Mouse (Mus musculus) left cerebral cortex, adult 9 months (tissue): ENCODE results near the gene Itgb3bp.

Source experiments
- DNase-seq, 2 experiments: peaks; one replicate each; pipeline ENCODE4 v3.0.0; 2022; ENCODE audit warnings: low spot score in 2 of 2

Itgb3bp gene

DNA sequence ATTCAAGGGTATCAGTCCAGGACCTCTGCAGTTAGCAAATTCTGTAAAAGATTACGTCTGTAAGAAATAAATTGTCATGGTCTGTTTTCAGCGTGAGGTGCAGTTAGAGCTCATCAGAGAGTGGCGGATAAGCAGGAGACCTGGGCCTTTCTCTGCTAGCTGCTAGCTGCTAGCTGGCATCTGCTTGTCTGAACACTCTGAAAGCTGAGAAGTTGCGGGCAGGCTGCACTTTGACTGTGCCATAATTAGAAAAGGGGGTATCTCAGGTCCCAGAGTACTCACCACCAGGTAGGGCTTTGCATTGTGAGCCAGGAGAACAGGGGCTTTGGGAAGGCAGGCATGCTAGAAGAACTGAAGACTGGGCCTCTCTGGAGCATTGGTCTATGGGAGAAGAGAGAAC is 2.2 kb upstream of the Itgb3bp start:
- DNase-seq: no peak

DNA sequence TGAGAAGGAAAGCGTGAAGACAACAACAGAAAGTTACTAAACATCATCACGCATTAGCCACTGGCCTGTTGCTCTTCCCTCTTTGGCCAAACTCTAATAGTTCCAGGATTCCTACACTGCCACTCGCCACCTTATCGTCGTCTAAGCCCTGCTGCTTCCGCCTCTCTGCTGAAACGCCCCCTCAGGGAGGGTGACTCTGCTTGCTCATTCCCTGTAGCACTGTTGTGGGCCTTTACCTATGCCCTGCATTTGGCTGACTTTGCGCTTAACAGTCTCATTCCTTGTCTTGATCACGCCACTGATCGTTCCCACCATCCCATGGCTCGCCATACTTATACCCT is 1.6 kb upstream of the Itgb3bp start:
- no peak for DNase-seq

DNA sequence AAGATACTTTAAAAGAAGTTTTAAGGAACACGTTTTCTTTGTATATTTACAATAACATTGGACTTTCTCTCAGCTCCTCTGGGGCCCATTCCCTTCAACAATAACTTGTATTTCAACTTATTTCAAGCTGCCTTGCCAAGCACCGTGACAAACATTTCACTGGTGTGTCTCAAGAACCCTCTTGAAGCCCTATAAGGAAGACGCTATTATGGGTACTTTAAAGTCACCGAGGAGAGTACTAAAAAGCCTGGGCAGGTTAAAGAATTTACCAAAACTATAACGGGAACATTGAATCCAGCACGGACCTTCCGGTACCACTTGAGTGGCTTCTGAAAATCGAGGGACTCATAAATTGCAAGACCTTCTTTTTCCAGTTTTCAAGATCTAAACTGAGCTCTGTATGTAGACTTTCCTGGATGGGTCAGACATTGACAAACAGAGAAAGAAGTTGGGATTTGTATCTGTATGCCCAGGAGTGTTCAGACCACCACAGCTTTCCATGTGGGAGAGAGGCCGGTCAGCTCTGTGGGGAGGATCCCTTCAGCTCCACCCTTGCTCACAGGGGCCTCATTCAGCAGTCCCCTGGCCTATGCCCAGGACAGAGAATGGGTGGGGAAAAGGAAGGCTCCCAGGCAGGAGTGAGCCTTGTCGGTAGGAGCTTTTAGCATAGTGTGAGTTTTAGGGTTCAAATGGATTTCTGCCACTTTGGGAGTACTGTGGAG is 1.1 kb upstream of the Itgb3bp start:
- no peak for DNase-seq

DNA sequence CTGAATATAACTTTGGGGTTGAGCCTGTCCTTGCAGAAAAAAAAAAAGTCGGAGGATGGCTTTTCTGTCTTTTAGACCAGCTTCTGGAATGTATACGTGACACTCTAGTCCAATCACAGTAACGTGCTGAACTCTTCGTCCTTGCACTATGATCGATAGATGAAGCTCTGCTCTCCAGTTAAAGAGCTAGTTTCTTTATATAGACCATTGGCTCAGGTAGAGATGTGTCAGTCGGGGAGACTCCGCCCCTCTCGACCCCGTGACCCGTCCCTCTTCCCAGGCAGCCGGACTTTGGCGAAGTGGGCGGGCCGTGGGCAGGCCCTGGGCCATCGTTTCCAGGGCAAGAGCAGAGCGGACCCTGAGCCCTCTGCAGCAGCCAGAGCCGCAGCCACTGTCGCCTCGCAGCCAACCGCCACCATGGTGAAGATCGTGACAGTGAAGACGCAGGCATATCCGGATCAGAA is 432 bp downstream of the Itgb3bp start, which contains the start of gene Pgm1:
Pgm1 (plus strand) TSS at position 266 of the 464 bp plus-strand sequence.
- peak; percentile 47 to 82 for DNase-seq

DNA sequence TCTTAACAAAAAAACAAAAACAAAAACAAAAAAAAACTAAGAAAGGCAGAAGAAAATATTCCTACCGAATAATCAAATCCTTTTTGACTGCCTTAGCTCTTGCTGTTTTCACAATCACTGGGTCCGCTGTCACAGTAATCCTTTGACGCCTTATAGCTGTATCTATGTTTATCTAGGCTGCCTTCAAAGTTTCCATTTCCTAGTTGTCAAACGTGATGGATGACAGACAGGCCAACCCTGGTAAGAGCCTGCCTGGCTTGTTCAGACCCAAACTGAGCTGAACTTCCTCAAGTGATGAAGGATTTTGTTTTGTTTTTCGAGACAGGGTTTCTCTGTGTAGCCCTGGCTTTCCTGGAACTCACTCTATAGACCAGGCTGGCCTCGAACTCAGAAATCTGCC is 1.1 kb downstream of the Itgb3bp start:
- DNase-seq: no peak

DNA sequence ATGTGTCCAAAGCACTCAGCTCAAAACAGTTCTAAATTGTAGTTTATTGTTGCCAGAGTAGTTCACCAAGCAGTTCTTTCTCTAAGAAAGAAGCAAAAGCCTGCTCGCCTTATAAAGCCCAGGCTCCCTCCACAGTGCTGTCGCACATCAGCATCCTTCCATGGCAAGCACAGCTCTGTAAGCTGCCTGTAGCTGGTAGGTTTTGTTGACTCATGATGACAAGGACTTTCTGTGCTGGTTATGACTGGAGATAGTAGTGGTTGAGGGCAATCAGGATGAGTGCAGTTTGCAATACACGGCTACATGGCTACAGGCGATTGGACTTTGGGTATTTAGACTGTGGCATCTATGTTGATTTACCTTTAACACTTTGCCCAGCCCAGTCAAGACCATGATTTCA is 3.2 kb downstream of the Itgb3bp start:
- DNase-seq: no peak

DNA sequence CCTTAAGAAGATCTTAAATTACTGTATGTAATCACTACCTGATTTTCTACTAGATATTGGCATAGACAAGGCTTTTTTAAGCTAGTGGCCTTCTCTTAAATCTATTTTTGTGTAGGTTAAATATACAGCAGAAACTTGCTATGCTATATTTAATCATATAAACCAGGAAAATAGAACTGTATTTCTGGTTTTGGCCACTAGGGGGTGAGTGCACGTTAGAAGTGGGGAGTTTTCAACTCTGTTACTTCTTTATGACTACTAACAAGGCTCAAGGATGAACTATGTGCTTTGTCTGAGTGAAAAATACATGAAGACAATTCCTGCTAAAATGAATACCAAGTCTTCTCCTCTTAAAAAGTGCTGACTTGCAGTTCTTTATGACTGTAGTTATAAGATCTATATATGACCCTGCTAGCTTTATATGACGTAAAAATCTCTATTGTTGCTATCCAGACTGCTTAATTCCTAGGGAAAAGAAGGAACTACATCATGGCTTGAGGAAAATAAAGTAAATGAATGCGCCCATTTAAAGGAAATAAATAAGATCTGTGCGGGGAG is 15.6 kb downstream of the Itgb3bp start:
- no peak for DNase-seq

DNA sequence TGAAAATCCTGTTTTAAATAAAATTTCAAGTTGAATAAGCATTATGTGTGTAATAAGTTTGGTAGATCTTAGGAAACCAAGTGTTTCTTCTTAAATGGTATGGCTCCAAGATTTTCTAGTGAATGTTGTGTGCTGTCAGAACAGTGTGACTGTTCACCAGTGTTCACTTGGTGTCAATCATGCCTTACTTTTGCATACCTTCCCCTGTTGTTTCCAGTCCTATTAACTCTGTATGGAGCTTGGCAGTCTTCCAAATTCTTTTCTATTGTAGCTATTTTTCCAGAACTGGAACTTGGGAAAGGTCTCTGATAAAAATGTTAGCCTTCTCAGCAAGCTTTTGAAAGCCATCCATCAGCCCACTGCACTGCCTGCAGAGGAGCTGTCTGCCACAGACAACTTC is 47.2 kb downstream of the Itgb3bp start:
- no peak for DNase-seq

DNA sequence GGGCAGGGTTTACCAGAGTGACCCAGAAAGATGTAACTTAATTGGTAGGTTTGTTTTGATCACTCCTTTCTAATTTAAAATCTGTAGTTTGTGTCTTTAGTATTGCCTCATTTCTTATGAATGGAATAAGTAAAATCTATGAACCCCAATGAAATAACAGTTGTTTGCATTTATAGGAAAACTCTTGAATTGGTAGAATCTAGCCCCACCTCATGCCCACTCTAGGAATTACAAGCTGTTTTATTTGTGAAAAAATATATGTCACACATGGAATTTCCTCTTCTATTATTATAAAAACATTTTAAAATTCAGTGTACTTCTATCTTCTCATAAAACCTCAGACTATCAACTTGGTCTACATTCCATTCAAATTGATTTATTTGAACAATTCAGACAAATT is 47.7 kb downstream of the Itgb3bp start:
- DNase-seq: peak in 1 of 2 experiments; percentile 53

DNA sequence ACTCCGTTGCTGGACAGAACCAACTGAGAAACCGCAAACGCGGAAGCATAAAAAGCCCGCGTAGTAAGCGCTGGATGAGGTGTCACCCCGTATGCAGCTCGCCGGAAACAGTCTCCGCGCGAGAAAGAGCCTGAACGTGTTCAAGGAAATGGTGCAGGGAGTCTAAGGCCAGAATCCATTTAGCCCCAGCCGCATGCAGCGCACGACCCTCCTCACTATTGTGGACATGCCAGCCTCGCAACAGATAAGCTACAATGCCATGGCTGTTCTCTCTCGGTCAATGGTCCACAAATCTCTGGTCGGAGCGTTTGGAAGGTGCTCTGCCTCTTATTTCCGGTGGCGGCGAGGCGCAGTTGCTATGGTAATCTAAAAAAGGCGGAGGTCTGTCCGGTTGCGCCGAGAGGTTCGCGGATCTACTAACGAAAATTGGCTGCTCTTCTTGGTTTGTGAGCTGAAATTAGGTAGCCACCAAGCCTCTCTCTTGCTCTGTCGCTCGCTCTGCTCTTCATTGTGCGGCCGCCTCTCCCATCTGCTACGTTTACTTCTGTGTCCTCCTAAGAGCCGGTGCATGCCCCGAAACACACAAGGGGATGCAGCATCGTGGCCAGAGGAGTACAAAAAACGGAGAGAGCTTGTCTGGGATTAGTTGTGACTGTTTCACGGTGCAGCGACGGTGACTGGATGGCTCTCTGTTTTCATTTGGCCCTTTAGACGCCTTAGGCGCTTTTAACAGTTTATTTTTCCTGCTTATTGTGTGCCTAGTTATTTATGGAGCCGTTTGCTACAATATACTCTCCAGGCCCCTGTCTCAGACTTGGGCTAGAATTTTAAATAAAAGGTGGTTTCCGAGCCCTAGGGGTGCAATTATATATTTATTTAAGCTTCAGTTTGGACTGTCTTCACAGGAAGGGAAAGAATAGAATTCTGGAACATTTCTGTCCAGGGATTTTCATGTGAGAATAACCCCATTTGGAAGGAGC is 100.2 kb downstream of the Itgb3bp start, which contains the start of gene Efcab7:
Efcab7 (plus strand) TSS at position 105 of the 980 bp plus-strand sequence.
- peak; percentile 72 to 91 for DNase-seq

DNA sequence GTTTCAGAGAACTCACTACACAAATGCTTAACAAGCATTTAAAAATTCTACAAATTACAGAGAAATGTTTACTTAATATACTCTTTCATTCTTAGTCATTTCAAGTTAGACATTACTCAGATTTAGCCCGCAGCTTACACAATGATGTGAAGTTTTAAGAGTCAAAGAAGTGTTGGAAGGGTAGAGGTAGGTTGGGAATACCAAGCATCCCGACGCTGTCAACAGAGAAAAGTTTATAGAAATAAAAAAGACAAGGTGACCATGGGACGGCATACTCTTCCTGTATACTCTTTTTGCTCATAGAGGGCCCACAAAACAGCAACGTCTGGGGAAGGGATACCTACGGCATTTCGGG is 100.9 kb downstream of the Itgb3bp start:
- no peak for DNase-seq

DNA sequence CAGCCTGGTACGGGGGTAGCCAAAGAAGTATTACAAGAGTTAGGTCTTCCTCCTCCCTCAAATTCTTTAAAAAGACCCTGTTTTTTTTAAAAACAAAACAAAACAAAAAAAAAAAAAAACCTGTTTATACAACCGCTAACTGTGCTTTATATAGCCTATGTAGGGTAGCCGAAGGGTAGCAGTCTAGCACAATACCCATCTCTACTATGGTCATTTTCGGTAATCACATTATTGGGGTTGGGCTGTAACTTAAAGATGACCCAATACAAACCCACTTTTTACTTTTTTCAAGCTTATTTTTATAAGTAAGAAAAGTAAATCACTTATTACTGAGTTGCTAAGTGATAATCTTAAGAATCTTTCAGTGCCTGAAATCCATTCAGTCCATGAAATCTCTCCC is 101.3 kb downstream of the Itgb3bp start:
- no peak for DNase-seq

DNA sequence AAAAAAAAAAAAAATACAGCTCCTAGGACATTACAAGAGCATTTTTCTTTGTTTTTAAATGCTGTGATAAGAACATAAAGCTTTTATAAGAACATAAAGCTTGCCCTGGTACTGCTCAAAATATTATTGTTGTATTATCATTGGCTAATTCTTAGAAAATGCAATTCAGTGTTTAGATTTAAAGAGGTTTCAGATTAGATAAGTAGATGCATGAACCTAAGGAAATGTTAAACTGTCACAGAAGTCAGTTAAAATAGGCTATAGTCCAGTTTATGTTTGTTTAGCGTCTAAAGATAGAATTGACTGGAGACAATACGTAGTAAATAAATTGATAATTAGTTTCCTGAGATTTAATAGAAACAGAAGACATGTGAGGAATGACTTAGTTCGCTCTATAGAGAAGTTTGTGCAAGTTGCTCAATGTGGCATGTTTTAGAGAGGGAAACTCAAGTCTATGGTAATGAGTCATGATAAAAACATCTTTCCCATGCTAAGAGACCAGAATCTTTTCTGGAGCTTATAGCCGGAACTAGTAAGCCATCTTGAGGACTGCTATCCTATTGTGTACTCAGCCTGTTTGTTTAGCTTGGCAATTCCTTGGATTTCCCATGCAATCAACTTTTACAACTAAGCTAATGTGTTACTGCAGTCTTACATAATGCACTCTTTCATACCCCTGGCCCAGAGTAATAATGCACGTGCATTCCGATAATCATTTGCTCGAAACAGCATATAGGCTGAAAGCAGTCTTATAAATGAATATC is 112.7 kb downstream of the Itgb3bp start:
- DNase-seq: no peak

DNA sequence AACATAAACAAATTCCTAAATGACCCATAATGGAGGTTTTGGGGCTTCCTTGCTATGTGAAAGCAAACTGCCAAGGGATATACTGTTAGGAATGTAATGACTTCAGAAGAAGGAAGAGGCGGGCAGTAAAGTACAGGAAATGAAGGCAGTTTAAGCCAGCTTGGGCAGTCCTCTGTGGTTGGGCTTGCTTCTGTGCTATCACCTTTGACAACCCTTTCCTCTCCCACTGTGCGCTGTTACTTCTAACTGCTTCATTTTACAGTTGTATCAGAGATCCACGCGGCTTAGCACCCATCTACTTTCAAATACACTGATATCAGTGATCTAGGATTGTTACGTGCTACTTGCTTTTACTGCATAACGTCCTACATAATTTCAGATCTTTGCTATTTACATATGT is 137.2 kb downstream of the Itgb3bp start:
- no peak for DNase-seq

DNA sequence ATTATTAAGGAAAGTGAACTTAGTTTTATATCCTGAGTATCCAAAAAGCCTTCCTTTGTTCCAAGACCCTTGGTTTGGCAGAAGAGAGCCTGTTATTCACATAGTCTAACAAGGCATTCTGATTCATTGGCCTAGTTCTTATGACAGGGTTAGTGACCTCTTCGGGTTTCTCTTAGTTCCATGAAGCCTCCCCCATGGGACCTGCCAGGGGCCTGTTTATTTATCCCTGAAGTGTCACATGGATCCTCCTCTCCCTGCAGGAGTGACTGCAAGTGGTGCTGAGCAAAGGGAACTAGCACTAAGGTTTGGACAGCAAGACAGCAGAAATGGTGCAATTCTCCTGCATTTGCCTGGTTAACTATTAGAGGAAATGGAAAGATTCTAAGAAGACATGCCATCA is 156.6 kb downstream of the Itgb3bp start:
- DNase-seq: no peak

DNA sequence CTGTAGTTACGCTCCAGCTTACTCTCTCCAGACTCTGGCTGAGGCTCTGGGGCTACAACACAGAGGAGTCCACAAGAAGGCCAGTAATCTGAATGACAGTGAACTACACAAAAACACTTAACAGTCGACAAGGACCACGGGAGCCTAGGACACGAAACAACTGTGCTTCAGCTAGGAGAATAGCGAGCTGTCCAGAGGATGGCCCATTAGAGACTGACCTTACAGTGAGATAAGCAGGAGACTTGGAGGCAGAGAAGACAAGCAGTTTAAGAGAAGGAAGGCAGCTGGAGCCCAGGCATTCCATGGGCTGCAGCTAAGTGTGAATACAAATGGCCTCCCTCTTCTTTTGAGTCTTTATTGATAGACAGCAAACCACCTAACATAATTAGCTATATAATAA is 159.1 kb downstream of the Itgb3bp start:
- no peak for DNase-seq

DNA sequence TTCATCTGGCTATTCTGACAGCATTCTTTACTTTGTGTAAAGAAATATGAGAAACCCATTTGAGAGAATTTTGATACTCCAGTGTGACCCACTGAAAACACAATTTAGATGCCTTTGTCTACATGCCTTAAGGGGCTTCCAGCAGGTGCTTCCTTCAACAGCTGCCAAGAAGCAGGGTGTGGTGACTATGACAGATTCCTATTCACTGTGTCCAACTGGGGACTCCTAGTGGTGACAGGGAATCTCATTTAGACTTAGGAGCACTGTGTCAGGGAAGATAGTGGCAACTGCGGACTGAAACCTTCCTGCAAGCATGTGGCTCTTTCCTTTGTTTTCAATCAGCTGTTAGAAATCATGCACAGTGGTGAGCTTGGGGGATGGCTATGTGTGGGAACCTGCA is 162.9 kb downstream of the Itgb3bp start:
- peak in 1 of 2 experiments; percentile 8 for DNase-seq

DNA sequence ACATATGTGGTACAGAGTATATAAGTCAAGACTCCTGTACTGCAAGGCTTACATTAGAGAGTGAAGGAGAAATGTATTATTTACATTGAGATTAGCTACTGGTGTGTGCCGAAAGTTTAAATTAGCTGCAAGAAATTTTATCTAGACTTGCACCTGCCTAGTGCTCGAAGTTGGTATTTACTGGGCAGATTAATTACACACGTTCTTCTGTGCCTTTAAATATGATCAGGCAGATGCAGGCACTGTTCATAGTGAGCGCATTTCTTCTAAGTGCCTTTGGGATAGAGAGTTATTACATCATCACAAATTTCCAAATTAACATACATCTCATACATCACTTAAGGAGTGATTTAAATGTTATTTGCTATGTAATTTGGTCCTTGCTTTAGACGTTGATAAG is 163.3 kb downstream of the Itgb3bp start:
- DNase-seq: no peak

DNA sequence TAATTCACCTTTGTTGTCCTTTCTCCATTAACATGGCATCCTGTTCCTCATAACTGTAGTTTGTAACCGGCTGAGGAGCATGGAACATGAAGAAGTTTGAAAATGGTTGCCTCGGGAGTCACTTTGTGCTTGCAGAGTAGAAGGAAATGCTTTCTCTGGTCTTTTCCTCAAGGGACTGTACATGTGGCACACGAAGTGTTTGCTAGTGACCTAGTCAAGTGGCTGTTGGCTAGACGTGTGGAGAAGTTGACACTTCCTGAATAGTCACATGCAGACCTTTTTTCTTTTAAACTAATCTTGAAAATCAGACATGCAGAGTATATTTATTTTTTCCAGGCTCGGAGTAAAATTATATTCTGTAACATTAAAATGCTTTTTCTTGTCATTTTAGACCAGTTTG is 177.2 kb downstream of the Itgb3bp start:
- DNase-seq: no peak

DNA sequence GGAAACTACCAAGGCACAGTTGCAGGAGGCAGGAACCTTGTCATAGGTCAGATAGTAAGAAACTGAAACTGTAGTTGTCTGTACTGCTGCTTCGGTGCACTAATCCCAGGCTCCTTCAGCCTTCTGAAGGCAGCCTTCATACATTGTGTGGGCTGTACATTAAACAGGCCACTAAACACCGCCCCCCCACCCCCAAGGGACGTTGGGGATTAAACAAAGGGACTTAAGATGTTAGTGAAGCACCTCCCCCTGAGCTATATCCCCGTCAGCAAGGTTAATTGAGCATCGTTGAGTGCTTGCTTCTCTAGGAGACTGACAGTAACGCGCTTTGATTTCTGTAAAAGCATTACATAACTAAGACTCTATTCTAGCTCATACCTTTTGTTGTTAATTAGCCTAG is 189.8 kb downstream of the Itgb3bp start:
- no peak for DNase-seq

DNA sequence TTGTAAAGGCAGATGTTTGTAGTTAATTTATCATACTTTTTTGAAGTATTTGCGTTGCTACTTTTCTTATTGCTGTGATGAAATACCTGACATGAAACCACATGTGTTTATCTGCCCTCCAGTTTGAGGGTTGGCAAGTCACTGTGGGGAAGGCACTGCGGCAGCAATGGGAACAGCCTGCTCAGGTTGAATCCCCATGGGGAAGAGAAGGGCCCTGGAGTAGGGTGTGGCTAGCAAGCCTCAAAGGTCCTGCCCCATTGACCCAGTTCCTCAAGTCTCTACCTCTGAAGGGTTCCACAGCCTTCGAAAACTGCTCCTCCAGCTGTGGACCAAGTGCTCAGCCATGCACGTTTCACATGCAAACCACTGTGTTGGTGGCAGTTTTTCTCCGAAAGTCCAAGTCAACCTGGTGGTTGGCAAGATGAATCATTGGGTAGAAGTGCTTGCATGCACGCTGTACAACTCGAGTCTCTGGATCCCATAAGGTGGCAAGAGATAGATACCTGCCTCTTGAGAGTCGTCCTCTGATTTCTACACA is 203.6 kb downstream of the Itgb3bp start:
- no peak for DNase-seq

DNA sequence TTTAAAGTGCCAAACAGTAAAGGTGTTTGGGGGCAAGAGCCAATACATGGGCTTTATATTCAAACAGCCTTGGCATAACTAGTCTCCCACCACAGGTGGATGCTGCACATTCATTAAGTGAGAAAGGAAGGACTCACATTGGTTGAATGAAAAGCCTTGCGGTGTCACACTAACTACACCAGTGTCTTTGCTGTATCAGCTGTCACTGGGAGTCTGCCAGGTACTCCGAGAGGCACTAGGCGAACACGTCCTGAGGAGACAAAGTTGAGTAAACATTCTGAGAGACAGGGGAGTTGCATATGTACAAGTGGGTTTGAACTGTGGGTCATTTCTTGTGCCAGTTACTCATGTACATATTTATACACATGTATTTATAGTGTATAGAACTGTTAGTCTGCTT is 205.3 kb downstream of the Itgb3bp start:
- no peak for DNase-seq
